Comparison of ENCODE assay signal across 8 mouse cellular contexts in the genomic region with DNA sequence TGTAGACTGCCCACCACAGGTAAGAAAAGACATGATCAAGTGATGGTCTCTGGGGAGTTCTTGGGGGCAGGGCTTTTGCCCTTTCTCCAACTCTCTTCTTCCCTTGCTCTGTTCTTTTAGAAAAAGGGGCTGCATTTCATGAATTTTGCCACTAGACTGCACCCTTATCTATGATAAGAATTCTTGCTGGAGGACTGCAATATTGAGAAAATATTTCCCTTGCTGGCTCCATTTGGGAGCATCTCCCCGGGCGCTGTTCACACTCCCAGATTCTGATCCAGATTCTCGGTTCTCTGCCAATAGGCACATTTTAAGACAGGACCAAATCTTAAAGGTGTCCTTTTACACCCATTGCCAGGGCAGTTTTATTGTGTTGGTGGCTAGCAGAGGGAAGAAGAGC. TPM values are rescaled to one million over a fixed set of nuclear protein-coding genes. Genes with fewer than 3 reads are reported as not detected.
DNase-seq lines count a peak whose midpoint lies in the region; ATAC-seq and TF ChIP-seq lines count a peak whose summit lies in the region.

No protein-coding gene starts in this region.

- no peaks in the 10 kb centered on the region for H3K9me3 ChIP-seq in midbrain, embryonic 14.5 days (ENCODE audit: control insufficient read depth, low read length)

- H3K36me3 ChIP-seq in midbrain, embryonic 14.5 days (ENCODE audit: control insufficient read depth, insufficient read depth, low read length): no peaks in the 10 kb centered on the region

- H3K27ac ChIP-seq in layer of hippocampus, adult 2 months: peak overlapping the region; percentile 29
- H3K27ac ChIP-seq in midbrain, embryonic 14.5 days (replicated peaks; ENCODE audit: low read depth, low read length): no peak overlapping the region

- no peak for ATAC-seq in midbrain, embryonic 14.5 days (ENCODE audit: low FRiP score, low TSS enrichment)

- 0 out of 2 replicates have a peak overlapping the region, but pooled peaks have one; percentile 93 for H3K4me2 ChIP-seq in midbrain, embryonic 14.5 days (ENCODE audit: low read length)

- WGBS in midbrain, embryonic 14.5 days: 45% methylated on average over 3 of the region's 3 CpGs

- H3K4me3 ChIP-seq in layer of hippocampus, adult 2 months: no peak overlapping the region
- H3K4me3 ChIP-seq in midbrain, embryonic 14.5 days (replicated peaks; ENCODE audit: low read depth, low read length): no peak overlapping the region

- peaks cover 20% of the 10 kb centered on the region for H3K4me1 ChIP-seq in midbrain, embryonic 14.5 days (ENCODE audit: control insufficient read depth, insufficient read depth, low read length)

- peak; percentile 58 for DNase-seq in embryo, embryonic 11 days
- no peak for DNase-seq in embryo, embryonic 9.5 days (ENCODE audit: extremely low spot score)
- peak in 1 of 2 experiments; percentile 50 for DNase-seq in layer of hippocampus, adult 2 months (ENCODE audit: low spot score in 2 of 2)
- DNase-seq in layer of hippocampus, adult 11-12 months (ENCODE audit: low spot score): no peak
- DNase-seq in cerebellum, adult 9-10 months: peak; percentile 82
- DNase-seq in midbrain, embryonic 14.5 days: peak; percentile 74
- no peak for DNase-seq in spleen, postnatal 4 days (ENCODE audit: low spot score in 2 of 2)
- DNase-seq in testis, postnatal 14 days (ENCODE audit: low spot score): no peak

- H3K9ac ChIP-seq in midbrain, embryonic 14.5 days (replicated peaks; ENCODE audit: low read length): no peak overlapping the region

- peaks cover 16% of the 10 kb centered on the region; the same call in 1 of the 2 replicates for H3K27me3 ChIP-seq in midbrain, embryonic 14.5 days (ENCODE audit: control insufficient read depth, insufficient read depth, low read length)

- peak; percentile 86 for TF ChIP-seq CTCF in layer of hippocampus, adult 2 months (conservative IDR thresholded peaks at IDR 0.05)

RNA-seq across cellular contexts. Expression of a gene that starts 1.4 kb away (rescaled TPM):
- total RNA-seq in layer of hippocampus, adult 2 months (2021): 10 to 100 TPM; 72.5 to 79.3 TPM
- 22.4 and 30.4 TPM in 2 replicates for polyA plus RNA-seq in midbrain, embryonic 14.5 days (2014; fragmentation: Nextera tagmentation; extraction: Ambion mirVana)

RNA-seq across cellular contexts. Expression of a gene that starts 51.8 kb away (rescaled TPM):
- 10 to 100 TPM; 43.6 to 44.2 TPM for total RNA-seq in layer of hippocampus, adult 2 months (2021)
- polyA plus RNA-seq in midbrain, embryonic 14.5 days (2014; fragmentation: Nextera tagmentation; extraction: Ambion mirVana): 200 and 310 TPM in 2 replicates

Comparison
In these comparisons a context has a peak if more than half of its experiments do, and no peak if none do; other contexts are left out.
1. DNase-seq: peak in embryo, embryonic 11 days (single experiment), cerebellum, adult 9-10 months (single experiment) and midbrain, embryonic 14.5 days (single experiment); none in embryo, embryonic 9.5 days (single experiment), layer of hippocampus, adult 11-12 months (single experiment), spleen, postnatal 4 days (0 of 2) and testis, postnatal 14 days (single experiment).